Mouse (Mus musculus) skeletal muscle tissue, postnatal 0 days (tissue): ENCODE measurements around the gene Cnot11. TPM values are rescaled to one million over a fixed set of nuclear protein-coding genes. Genes with fewer than 3 reads are reported as not detected.

Experiments
- polyA plus RNA-seq: library from polyadenylated mRNA; unstranded; fragments of >200 nt; fragmentation: Nextera tagmentation; extraction: Ambion mirVana; gene quantifications from 2 replicates; pipeline ENCODE4 v1.2.1, GENCODE M21; 2015

Gene Cnot11
- polyA plus RNA-seq: 12.9 and 16.0 TPM in 2 replicates

DNA sequence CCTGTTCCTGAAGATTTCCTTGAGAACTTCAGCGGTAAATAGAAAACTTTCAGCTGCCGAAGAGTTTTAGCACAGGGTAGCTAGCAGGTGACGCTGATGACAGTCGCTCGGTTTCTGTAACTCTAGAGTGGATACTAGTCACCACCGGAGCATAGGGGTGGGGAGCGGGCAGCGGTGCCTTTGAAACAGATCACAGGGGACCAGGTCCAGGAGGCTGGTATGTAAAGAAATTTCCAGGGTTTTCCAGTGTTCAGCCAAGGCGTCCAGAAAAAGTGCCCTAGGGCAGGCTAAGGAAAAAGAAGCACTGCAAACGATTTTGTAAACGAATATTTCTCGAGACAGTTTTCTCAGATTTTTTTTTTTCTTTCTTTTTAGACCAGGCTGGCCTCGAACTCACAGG is at the start of gene Cnot11:
Cnot11 (plus strand) TSS at position 162 of the 400 bp plus-strand sequence.

GRCm38 (mm10) chr1:39577253-39577705 is 42.5 kb downstream of the Cnot11 start, which contains the start of gene Rnf149:
Gene Rnf149, minus strand, starts transcription at chr1:39577405.

Other genes starting within 250 kb of the Cnot11 start
- gene Rpl31, start 167.2 kb upstream of the Cnot11 start, polyA plus RNA-seq: 306 and 341 TPM in 2 replicates
- gene Tbc1d8, start 56.2 kb upstream of the Cnot11 start, polyA plus RNA-seq: 11.3 and 11.5 TPM in 2 replicates
- 8.6 and 11.1 TPM in 2 replicates for gene Rnf149, start 42.4 kb downstream of the Cnot11 start, polyA plus RNA-seq
- gene Creg2, start 116.5 kb downstream of the Cnot11 start, polyA plus RNA-seq: 0.03 and 0.07 TPM in 2 replicates
- 0.33 and 0.38 TPM in 2 replicates for gene Rfx8, start 186.0 kb downstream of the Cnot11 start, polyA plus RNA-seq